Mouse (Mus musculus): ENCODE measurements around the gene Gm19684. TPM values are rescaled to one million over a fixed set of nuclear protein-coding genes. Genes with fewer than 3 reads are reported as not detected.
"Not testable (repeated sequence)": the region's sequence is repeated elsewhere in the genome, so short reads cannot be mapped to it uniquely, and the experiment has no call there.

Gm19684 gene
- polyA plus RNA-seq, 1 experiment from 2014 or later = not detected

- Histone ChIP-seq H3K9me3 (ENCODE audit: control insufficient read depth, low read length) (no peaks in the 10 kb centered on the region), H3K36me3 (ENCODE audit: control insufficient read depth, insufficient read depth, low read length) (no peaks in the 10 kb centered on the region), H3K9ac (ENCODE audit: low read depth, low read length) (no peak overlapping the region), H3K4me2 (ENCODE audit: low read depth, low read length) (no peak overlapping the region), H3K4me1 (ENCODE audit: control insufficient read depth, insufficient read depth, low read length) (no peaks in the 10 kb centered on the region), H3K27ac (replicated peaks; ENCODE audit: low read depth, low read length) (no peak overlapping the region), H3K27me3 (replicated peaks; ENCODE audit: control insufficient read depth, insufficient read depth, low read length) (no peaks in the 10 kb centered on the region), H3K4me3 (ENCODE audit: low read depth, low read length) (no peak overlapping the region)
- 11% methylated on average over 3 of the region's 3 CpGs for WGBS
- no peak for DNase-seq (ENCODE audit: low spot score)
- ATAC-seq (ENCODE audit: low read depth) = no peak
Measured at GRCm38 (mm10) chr17:36093936-36094335, 27.5 kb upstream of the Gm19684 start.

GRCm38 (mm10) chr17:36099603-36100002 lies 21.9 kb upstream of the Gm19684 start:
- WGBS = 48% methylated on average over 2 of the region's 2 CpGs
- not testable (repeated sequence) for ATAC-seq (ENCODE audit: low read depth); H3K4me1 ChIP-seq (ENCODE audit: control insufficient read depth, insufficient read depth, low read length); H3K4me2 ChIP-seq (ENCODE audit: low read depth, low read length); H3K27ac ChIP-seq (replicated peaks; ENCODE audit: low read depth, low read length); H3K27me3 ChIP-seq (replicated peaks; ENCODE audit: control insufficient read depth, insufficient read depth, low read length); H3K4me3 ChIP-seq (ENCODE audit: low read depth, low read length); H3K36me3 ChIP-seq (ENCODE audit: control insufficient read depth, insufficient read depth, low read length); H3K9me3 ChIP-seq (ENCODE audit: control insufficient read depth, low read length); DNase-seq (ENCODE audit: low spot score); H3K9ac ChIP-seq (ENCODE audit: low read depth, low read length)

GRCm38 (mm10) chr17:36102091-36102490 lies 19.4 kb upstream of the Gm19684 start:
- H3K9ac ChIP-seq (ENCODE audit: low read depth, low read length); DNase-seq (ENCODE audit: low spot score); H3K36me3 ChIP-seq (ENCODE audit: control insufficient read depth, insufficient read depth, low read length); H3K27me3 ChIP-seq (replicated peaks; ENCODE audit: control insufficient read depth, insufficient read depth, low read length); H3K4me1 ChIP-seq (ENCODE audit: control insufficient read depth, insufficient read depth, low read length); H3K4me2 ChIP-seq (ENCODE audit: low read depth, low read length); H3K4me3 ChIP-seq (ENCODE audit: low read depth, low read length); H3K9me3 ChIP-seq (ENCODE audit: control insufficient read depth, low read length); H3K27ac ChIP-seq (replicated peaks; ENCODE audit: low read depth, low read length); ATAC-seq (ENCODE audit: low read depth): not testable (repeated sequence)
- WGBS = 90% methylated on average over 11 of the region's 12 CpGs

- H3K9ac ChIP-seq (ENCODE audit: low read depth, low read length); DNase-seq (ENCODE audit: low spot score); H3K9me3 ChIP-seq (ENCODE audit: control insufficient read depth, low read length); H3K27ac ChIP-seq (replicated peaks; ENCODE audit: low read depth, low read length); ATAC-seq (ENCODE audit: low read depth); H3K4me3 ChIP-seq (ENCODE audit: low read depth, low read length); H3K4me1 ChIP-seq (ENCODE audit: control insufficient read depth, insufficient read depth, low read length); H3K36me3 ChIP-seq (ENCODE audit: control insufficient read depth, insufficient read depth, low read length); H3K4me2 ChIP-seq (ENCODE audit: low read depth, low read length): not testable (repeated sequence)
- H3K27me3 ChIP-seq (replicated peaks; ENCODE audit: control insufficient read depth, insufficient read depth, low read length) = peaks cover 18% of the 10 kb centered on the region
- WGBS = 64% methylated on average over 3 of the region's 3 CpGs
Measured at GRCm38 (mm10) chr17:36110129-36110528, 11.3 kb upstream of the Gm19684 start.

GRCm38 (mm10) chr17:36110641-36111509 lies 10.6 kb upstream of the Gm19684 start:
- under 1% methylated on average over 53 of the region's 57 CpGs for WGBS
- not testable (repeated sequence) for H3K4me1 ChIP-seq (ENCODE audit: control insufficient read depth, insufficient read depth, low read length); DNase-seq (ENCODE audit: low spot score); H3K36me3 ChIP-seq (ENCODE audit: control insufficient read depth, insufficient read depth, low read length); H3K27ac ChIP-seq (replicated peaks; ENCODE audit: low read depth, low read length); H3K9me3 ChIP-seq (ENCODE audit: control insufficient read depth, low read length)
- H3K27me3 ChIP-seq (replicated peaks; ENCODE audit: control insufficient read depth, insufficient read depth, low read length) = peaks cover 18% of the 10 kb centered on the region
- ATAC-seq (ENCODE audit: low read depth) = peak; percentile 79
- H3K4me3 ChIP-seq (ENCODE audit: low read depth, low read length) = peak overlapping the region; percentile 41
- H3K4me2 ChIP-seq (ENCODE audit: low read depth, low read length) = peak overlapping the region; percentile 79
- H3K9ac ChIP-seq (ENCODE audit: low read depth, low read length) = peak overlapping the region; percentile 48

GRCm38 (mm10) chr17:36111510-36111868 lies 10.0 kb upstream of the Gm19684 start:
- H3K9ac ChIP-seq (ENCODE audit: low read depth, low read length) = peak overlapping the region; percentile 48

GRCm38 (mm10) chr17:36113979-36114593 lies 7.4 kb upstream of the Gm19684 start:
- 19% methylated on average over 6 of the region's 6 CpGs for WGBS
- not testable (repeated sequence) for H3K4me3 ChIP-seq (ENCODE audit: low read depth, low read length); H3K36me3 ChIP-seq (ENCODE audit: control insufficient read depth, insufficient read depth, low read length); H3K9me3 ChIP-seq (ENCODE audit: control insufficient read depth, low read length); H3K4me1 ChIP-seq (ENCODE audit: control insufficient read depth, insufficient read depth, low read length); H3K27ac ChIP-seq (replicated peaks; ENCODE audit: low read depth, low read length); H3K4me2 ChIP-seq (ENCODE audit: low read depth, low read length); H3K9ac ChIP-seq (ENCODE audit: low read depth, low read length); ATAC-seq (ENCODE audit: low read depth)
- H3K27me3 ChIP-seq (replicated peaks; ENCODE audit: control insufficient read depth, insufficient read depth, low read length) = peaks cover 20% of the 10 kb centered on the region
- DNase-seq (ENCODE audit: low spot score) = peak; percentile 43

More at GRCm38 (mm10) chr17:36111510-36111868, 10.0 kb upstream of the Gm19684 start:
- ATAC-seq (ENCODE audit: low read depth) = peak; percentile 62
- peak overlapping the region; percentile 79 for H3K4me2 ChIP-seq (ENCODE audit: low read depth, low read length)
- H3K27me3 ChIP-seq (replicated peaks; ENCODE audit: control insufficient read depth, insufficient read depth, low read length) = peaks cover 18% of the 10 kb centered on the region
- peak overlapping the region; percentile 41 for H3K4me3 ChIP-seq (ENCODE audit: low read depth, low read length)
- not testable (repeated sequence) for H3K9me3 ChIP-seq (ENCODE audit: control insufficient read depth, low read length); H3K4me1 ChIP-seq (ENCODE audit: control insufficient read depth, insufficient read depth, low read length); H3K36me3 ChIP-seq (ENCODE audit: control insufficient read depth, insufficient read depth, low read length); H3K27ac ChIP-seq (replicated peaks; ENCODE audit: low read depth, low read length)
- DNase-seq (ENCODE audit: low spot score) = peak; percentile 65
- WGBS = under 1% methylated on average over 10 of the region's 10 CpGs

- H3K4me3 ChIP-seq (ENCODE audit: low read depth, low read length) = not testable (repeated sequence)
- 27% methylated on average over 3 of the region's 3 CpGs for WGBS
Measured at GRCm38 (mm10) chr17:36116545-36116944, 4.9 kb upstream of the Gm19684 start.

More at GRCm38 (mm10) chr17:36116545-36116944, 4.9 kb upstream of the Gm19684 start:
- H3K9ac ChIP-seq (ENCODE audit: low read depth, low read length); H3K9me3 ChIP-seq (ENCODE audit: control insufficient read depth, low read length); H3K27ac ChIP-seq (replicated peaks; ENCODE audit: low read depth, low read length); H3K36me3 ChIP-seq (ENCODE audit: control insufficient read depth, insufficient read depth, low read length); H3K4me1 ChIP-seq (ENCODE audit: control insufficient read depth, insufficient read depth, low read length); DNase-seq (ENCODE audit: low spot score); ATAC-seq (ENCODE audit: low read depth); H3K4me2 ChIP-seq (ENCODE audit: low read depth, low read length): not testable (repeated sequence)
- H3K27me3 ChIP-seq (replicated peaks; ENCODE audit: control insufficient read depth, insufficient read depth, low read length) = peaks cover 22% of the 10 kb centered on the region

All from embryonic facial prominence, embryonic 14.5 days (tissue).